Mouse (Mus musculus): Measurements from ENCODE around the gene Sorbs1. TPM values are rescaled to one million over a fixed set of nuclear protein-coding genes. Genes with fewer than 3 reads are reported as not detected.
"Not testable (repeated sequence)": the region's sequence is repeated elsewhere in the genome, so short reads cannot be mapped to it uniquely, and the experiment has no call there.

Gene Sorbs1
- total RNA-seq (2021): 100 to 1,000 TPM; 604 to 684 TPM

DNA sequence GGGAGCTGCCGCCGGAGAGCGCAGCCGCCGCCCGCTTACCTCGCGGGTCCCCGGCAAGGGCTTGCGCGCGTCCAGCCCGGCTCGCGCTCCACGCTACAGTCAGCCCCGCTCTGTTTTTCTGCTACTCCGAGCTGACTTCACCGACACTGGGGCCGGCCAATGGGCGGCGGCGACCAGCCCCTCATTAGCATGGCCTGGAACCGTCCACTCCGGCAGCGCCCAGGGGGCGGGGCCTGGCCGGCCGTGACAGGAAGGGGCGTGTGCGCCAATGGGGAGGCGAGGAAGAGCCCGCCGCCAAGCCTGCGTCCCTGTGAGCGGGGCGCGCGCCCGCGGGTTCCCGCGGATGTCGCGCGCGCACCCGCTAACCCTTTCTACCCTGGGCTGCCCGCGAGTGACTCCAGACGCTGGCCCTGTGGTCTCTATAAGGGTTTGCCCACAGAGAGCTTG, at the start of gene Sorbs1:
TSS of gene Sorbs1 (minus strand) at position 148 of the 447 bp plus-strand sequence.
- DNase-seq (ENCODE audit: low spot score): peak; percentile 97
- intact Hi-C loops (cut with DNase I): loop anchor here (2.0 to 5.0 kb wide), 4 partner anchors 19 to 119 kb away; no protein-coding TSS in a partner anchor

- DNase-seq (ENCODE audit: low spot score); intact Hi-C loops (cut with DNase I): not testable (repeated sequence)
Measured at GRCm38 (mm10) chr19:40561521-40561920, 47.9 kb upstream of the Sorbs1 start.

GRCm38 (mm10) chr19:40556029-40556428, 42.5 kb upstream of the Sorbs1 start:
- no peak for DNase-seq (ENCODE audit: low spot score)
- intact Hi-C loops (cut with DNase I): no loop called here

- no peak for DNase-seq (ENCODE audit: low spot score)
- intact Hi-C loops (cut with DNase I): no loop called here
Measured at GRCm38 (mm10) chr19:40555136-40555535, 41.6 kb upstream of the Sorbs1 start.

- no peak for DNase-seq (ENCODE audit: low spot score)
- intact Hi-C loops (cut with DNase I): no loop called here
Measured at GRCm38 (mm10) chr19:40554343-40554742, 40.8 kb upstream of the Sorbs1 start.

GRCm38 (mm10) chr19:40553849-40554248, 40.3 kb upstream of the Sorbs1 start:
- intact Hi-C loops (cut with DNase I): no loop called here
- DNase-seq (ENCODE audit: low spot score): no peak

DNA sequence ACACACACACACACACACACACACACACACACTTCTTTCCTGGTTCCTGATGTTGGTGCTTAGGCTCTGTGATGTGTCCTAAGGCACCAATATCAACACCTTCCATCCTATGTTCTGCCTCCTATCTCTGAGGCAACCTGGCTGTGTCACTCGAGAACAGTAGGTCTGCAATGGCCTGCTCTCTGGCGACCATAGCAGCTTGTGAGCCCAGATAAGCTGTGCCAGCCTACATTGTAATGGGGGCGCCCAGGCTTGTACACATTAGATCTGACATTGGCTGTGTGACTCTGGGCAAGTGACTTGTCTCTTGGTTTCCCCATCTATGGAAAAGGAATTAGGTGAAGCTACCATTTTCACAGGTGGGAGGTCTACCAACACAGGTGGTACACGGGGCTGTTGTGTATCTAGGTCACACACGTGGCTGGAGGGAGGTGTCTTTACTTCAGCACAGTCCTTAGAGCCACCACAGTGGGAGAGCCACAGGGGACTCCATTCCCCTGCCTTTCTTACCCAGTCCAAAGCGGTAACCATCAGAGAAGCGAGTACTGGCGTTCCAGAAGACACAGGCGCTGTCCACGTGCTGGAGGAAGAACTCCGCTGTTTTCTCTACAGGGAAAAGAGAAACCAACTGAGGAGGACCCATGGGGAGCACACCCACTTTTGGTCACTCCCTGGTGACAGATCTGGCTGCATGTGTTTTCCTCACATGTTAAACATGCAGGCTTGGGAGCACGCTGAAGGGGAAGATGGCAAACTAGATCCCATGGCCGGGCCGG, 39.6 kb upstream of the Sorbs1 start:
- intact Hi-C loops (cut with DNase I): no loop called here
- no peak for DNase-seq (ENCODE audit: low spot score)

- intact Hi-C loops (cut with DNase I): no loop called here
- no peak for DNase-seq (ENCODE audit: low spot score)
Measured at GRCm38 (mm10) chr19:40549516-40550135, 36.0 kb upstream of the Sorbs1 start.

- intact Hi-C loops (cut with DNase I): no loop called here
Measured at GRCm38 (mm10) chr19:40548796-40549515, 35.4 kb upstream of the Sorbs1 start.

GRCm38 (mm10) chr19:40548386-40548785, 34.8 kb upstream of the Sorbs1 start:
- intact Hi-C loops (cut with DNase I): no loop called here
- DNase-seq (ENCODE audit: low spot score): no peak

More at GRCm38 (mm10) chr19:40548796-40549515, 35.4 kb upstream of the Sorbs1 start:
- no peak for DNase-seq (ENCODE audit: low spot score)

- intact Hi-C loops (cut with DNase I): loop anchor here (1.0 kb wide), 2 partner anchors 153 to 202 kb away; no protein-coding TSS in a partner anchor
- no peak for DNase-seq (ENCODE audit: low spot score)
Measured at GRCm38 (mm10) chr19:40544856-40545255, 31.3 kb upstream of the Sorbs1 start.

GRCm38 (mm10) chr19:40542776-40543175, 29.2 kb upstream of the Sorbs1 start:
- no peak for DNase-seq (ENCODE audit: low spot score)
- intact Hi-C loops (cut with DNase I): no loop called here

- no peak for DNase-seq (ENCODE audit: low spot score)
- intact Hi-C loops (cut with DNase I): no loop called here
Measured at GRCm38 (mm10) chr19:40536526-40536925, 22.9 kb upstream of the Sorbs1 start.

GRCm38 (mm10) chr19:40532525-40532924, 18.9 kb upstream of the Sorbs1 start:
- DNase-seq (ENCODE audit: low spot score): no peak
- intact Hi-C loops (cut with DNase I): no loop called here

DNA sequence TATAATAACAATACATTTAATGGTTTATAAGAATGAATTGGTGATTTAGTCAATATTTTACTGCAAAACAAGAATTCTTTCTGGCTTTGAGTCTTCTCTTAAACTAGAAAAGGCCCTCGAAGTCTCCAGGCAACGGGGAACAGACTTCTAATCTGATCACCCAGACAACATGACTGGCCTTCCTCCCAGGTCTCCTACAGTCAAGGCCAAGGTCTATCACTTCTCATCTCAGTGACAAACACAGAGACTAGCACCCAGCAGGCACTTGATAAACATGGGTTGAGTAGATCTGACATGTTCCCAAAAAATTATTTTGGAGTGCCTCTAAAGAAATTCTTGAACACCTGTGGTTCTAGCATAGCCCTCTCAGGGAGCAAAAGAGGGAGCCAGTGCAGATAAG, 16.7 kb upstream of the Sorbs1 start:
- intact Hi-C loops (cut with DNase I): no loop called here
- DNase-seq (ENCODE audit: low spot score): no peak

GRCm38 (mm10) chr19:40528254-40528653, 14.7 kb upstream of the Sorbs1 start:
- no peak for DNase-seq (ENCODE audit: low spot score)
- intact Hi-C loops (cut with DNase I): no loop called here

GRCm38 (mm10) chr19:40526367-40527014, 12.9 kb upstream of the Sorbs1 start:
- no peak for DNase-seq (ENCODE audit: low spot score)
- intact Hi-C loops (cut with DNase I): no loop called here

- intact Hi-C loops (cut with DNase I): no loop called here
- no peak for DNase-seq (ENCODE audit: low spot score)
Measured at GRCm38 (mm10) chr19:40523431-40524005, 9.9 kb upstream of the Sorbs1 start.

- intact Hi-C loops (cut with DNase I): no loop called here
- DNase-seq (ENCODE audit: low spot score): no peak
Measured at GRCm38 (mm10) chr19:40520403-40520802, 6.8 kb upstream of the Sorbs1 start.

GRCm38 (mm10) chr19:40518706-40519105, 5.1 kb upstream of the Sorbs1 start:
- intact Hi-C loops (cut with DNase I): no loop called here

More at GRCm38 (mm10) chr19:40518706-40519105, 5.1 kb upstream of the Sorbs1 start:
- no peak for DNase-seq (ENCODE audit: low spot score)
